Mouse (Mus musculus): Measurements from ENCODE around the gene Psmd1. TPM values are rescaled to one million over a fixed set of nuclear protein-coding genes. Genes with fewer than 3 reads are reported as not detected.

Psmd1 gene
- polyA plus RNA-seq, 1 experiment from 2014 or later: 86.2 TPM

DNA sequence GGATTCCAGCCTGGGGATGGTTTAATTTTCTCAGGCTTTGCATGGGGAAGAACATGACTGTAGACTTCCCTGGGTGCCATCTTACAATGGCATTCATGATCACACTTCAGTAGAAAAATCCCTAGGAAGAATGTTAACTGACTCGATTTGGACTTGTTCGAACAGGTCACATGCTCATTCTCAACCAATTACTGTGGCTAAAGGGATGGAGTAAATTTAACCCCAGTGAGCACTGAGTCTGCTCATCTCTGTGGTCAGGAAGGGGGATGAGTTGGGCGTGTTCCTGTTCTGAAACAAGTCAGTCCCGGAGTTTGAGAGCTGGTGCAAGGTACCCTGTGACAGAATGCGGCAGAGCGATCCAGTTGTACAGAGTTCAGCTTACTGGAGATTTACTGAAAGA lies 86.7 kb downstream of the Psmd1 start:
- 81% methylated on average over 6 of the region's 6 CpGs for WGBS
- no peak for DNase-seq (ENCODE audit: low spot score)
- H3K36me3 ChIP-seq (ENCODE audit: insufficient read depth, low read length): no peaks in the 10 kb centered on the region
- ATAC-seq: no peak
- H3K27ac ChIP-seq (ENCODE audit: low read length): no peak overlapping the region
- H3K4me3 ChIP-seq (ENCODE audit: low read depth, low read length): no peak overlapping the region
- H3K4me1 ChIP-seq (ENCODE audit: insufficient read depth, low read depth, low read length): peaks cover 4% of the 10 kb centered on the region; the same call in 1 of the 2 replicates
- no peaks in the 10 kb centered on the region for H3K27me3 ChIP-seq (replicated peaks; ENCODE audit: insufficient read depth, low read length)
- TF ChIP-seq CTCF (IDR thresholded peaks at IDR 0.05) (no peak), EP300 (IDR thresholded peaks at IDR 0.05) (no peak)
- H3K9ac ChIP-seq (replicated peaks; ENCODE audit: low read depth): no peak overlapping the region
- no peaks in the 10 kb centered on the region for H3K9me3 ChIP-seq (ENCODE audit: low read length)
- H3K4me2 ChIP-seq (replicated peaks; ENCODE audit: low read depth, low read length): no peak overlapping the region

DNA sequence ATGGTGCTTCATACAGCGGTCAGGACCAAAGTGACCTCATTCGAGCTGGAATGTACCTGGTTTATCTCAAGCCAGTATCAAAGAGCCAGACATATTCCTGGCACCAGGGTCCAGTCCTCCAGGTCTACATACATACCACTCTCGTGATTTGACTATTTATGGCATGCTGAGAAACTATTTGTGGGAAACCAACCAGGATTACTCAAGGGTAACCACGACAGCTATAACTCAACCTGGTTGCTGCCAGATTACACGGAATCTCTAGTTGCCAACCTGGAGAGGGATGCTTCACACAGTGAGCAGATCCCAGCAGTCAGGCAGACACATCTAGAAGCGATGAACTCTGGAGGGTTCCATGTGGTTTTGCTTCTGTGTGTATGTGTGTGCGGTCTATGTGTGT lies 87.2 kb downstream of the Psmd1 start:
- no peaks in the 10 kb centered on the region for H3K36me3 ChIP-seq (ENCODE audit: insufficient read depth, low read length)
- H3K9me3 ChIP-seq (ENCODE audit: low read length): no peaks in the 10 kb centered on the region
- WGBS: 79% methylated on average over 7 of the region's 7 CpGs
- ATAC-seq (no peak), DNase-seq (ENCODE audit: low spot score) (no peak)
- H3K27ac ChIP-seq (ENCODE audit: low read length): no peak overlapping the region
- H3K4me2 ChIP-seq (replicated peaks; ENCODE audit: low read depth, low read length): no peak overlapping the region
- TF ChIP-seq EP300 (IDR thresholded peaks at IDR 0.05) (no peak), CTCF (IDR thresholded peaks at IDR 0.05) (no peak)
- H3K4me1 ChIP-seq (ENCODE audit: insufficient read depth, low read depth, low read length): peaks cover 4% of the 10 kb centered on the region; the same call in 1 of the 2 replicates
- H3K27me3 ChIP-seq (replicated peaks; ENCODE audit: insufficient read depth, low read length): no peaks in the 10 kb centered on the region
- no peak overlapping the region for H3K9ac ChIP-seq (replicated peaks; ENCODE audit: low read depth)
- H3K4me3 ChIP-seq (ENCODE audit: low read depth, low read length): no peak overlapping the region

DNA sequence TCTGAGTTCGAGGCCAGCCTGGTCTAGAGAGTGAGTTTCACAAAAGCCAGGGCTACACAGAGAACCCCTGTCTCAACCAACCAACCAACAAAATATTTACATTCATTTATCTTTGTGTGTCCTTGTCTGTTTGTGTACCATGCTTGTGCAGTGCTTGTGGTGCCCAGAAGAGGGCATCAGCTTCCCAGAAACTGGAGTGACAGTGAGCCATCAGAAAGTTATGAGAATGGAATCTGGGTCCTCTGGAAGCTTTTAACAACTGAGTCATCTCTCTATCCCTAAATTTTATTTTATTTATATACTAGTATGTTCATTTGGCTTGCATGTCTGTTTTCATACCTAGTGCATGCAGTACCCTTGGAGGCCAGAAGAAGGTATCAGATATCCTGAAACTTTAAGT lies 88.4 kb downstream of the Psmd1 start:
- Histone ChIP-seq H3K4me3 (ENCODE audit: low read depth, low read length) (no peak overlapping the region), H3K27me3 (replicated peaks; ENCODE audit: insufficient read depth, low read length) (no peaks in the 10 kb centered on the region), H3K9me3 (ENCODE audit: low read length) (no peaks in the 10 kb centered on the region), H3K27ac (ENCODE audit: low read length) (no peak overlapping the region), H3K4me2 (replicated peaks; ENCODE audit: low read depth, low read length) (no peak overlapping the region), H3K4me1 (ENCODE audit: insufficient read depth, low read depth, low read length) (peaks cover 4% of the 10 kb centered on the region; the same call in 1 of the 2 replicates), H3K36me3 (ENCODE audit: insufficient read depth, low read length) (no peaks in the 10 kb centered on the region), H3K9ac (replicated peaks; ENCODE audit: low read depth) (no peak overlapping the region)
- 88% methylated on average over 1 of the region's 1 CpGs for WGBS
- DNase-seq (ENCODE audit: low spot score): peak; percentile 13
- no peak for ATAC-seq
- TF ChIP-seq EP300 (IDR thresholded peaks at IDR 0.05): no peak
- TF ChIP-seq CTCF (IDR thresholded peaks at IDR 0.05): peak; percentile 40

DNA sequence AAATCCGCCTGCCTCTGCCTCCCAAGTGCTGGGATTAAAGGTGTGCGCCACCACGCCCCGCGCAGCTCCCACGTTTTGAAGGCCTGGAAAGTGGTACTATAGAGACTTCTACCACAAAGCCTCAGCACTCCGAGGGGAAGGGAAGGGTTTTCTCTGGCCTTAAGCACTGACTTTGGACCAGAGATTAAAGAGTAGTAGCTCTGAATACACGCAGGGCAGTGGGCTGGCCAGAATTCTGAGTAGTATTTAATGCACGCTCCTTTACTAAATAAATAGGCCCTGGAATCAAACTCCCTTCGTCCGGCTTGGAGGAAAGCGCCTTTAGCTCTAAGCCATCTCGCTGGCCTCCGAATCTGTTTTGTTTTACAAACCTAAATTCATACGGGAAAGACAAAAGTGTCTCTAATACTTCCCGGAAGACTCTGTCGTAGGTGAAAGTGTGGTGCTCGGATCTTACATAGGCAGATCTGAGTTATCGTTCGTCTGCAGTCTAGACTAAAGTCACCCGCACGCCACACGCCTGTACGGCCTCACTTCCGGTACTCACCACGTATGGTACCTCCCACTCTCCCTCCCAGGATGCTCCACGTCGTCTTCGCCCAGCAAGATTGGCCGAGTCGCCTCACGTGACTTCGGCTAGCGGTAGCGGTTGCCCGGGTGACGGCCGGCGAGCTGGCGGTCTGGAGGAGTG lies 90.1 kb downstream of the Psmd1 start, which contains the start of gene Armc9:
Gene Armc9, plus strand, starts transcription at position 648 of the 691 bp plus-strand sequence.
- H3K4me2 ChIP-seq (replicated peaks; ENCODE audit: low read depth, low read length): peak within 1 kb of the TSS; percentile 78
- H3K27me3 ChIP-seq (replicated peaks; ENCODE audit: insufficient read depth, low read length): no peaks in the 10 kb centered on the region
- DNase-seq (ENCODE audit: low spot score) (peak; percentile 99), ATAC-seq (peak; percentile 100)
- peaks cover 4% of the 10 kb centered on the region; the same call in 1 of the 2 replicates for H3K4me1 ChIP-seq (ENCODE audit: insufficient read depth, low read depth, low read length)
- peak within 1 kb of the TSS; percentile 73 for H3K4me3 ChIP-seq (ENCODE audit: low read depth, low read length)
- H3K9ac ChIP-seq (replicated peaks; ENCODE audit: low read depth): peak within 1 kb of the TSS; percentile 49
- H3K36me3 ChIP-seq (ENCODE audit: insufficient read depth, low read length): no peaks in the 10 kb centered on the region
- WGBS: 3% methylated on average over 40 of the region's 40 CpGs
- H3K9me3 ChIP-seq (ENCODE audit: low read length): no peaks in the 10 kb centered on the region
- TF ChIP-seq CTCF (IDR thresholded peaks at IDR 0.05): no peak
- TF ChIP-seq EP300 (IDR thresholded peaks at IDR 0.05): no peak
- H3K27ac ChIP-seq (ENCODE audit: low read length): peak within 1 kb of the TSS; percentile 69

DNA sequence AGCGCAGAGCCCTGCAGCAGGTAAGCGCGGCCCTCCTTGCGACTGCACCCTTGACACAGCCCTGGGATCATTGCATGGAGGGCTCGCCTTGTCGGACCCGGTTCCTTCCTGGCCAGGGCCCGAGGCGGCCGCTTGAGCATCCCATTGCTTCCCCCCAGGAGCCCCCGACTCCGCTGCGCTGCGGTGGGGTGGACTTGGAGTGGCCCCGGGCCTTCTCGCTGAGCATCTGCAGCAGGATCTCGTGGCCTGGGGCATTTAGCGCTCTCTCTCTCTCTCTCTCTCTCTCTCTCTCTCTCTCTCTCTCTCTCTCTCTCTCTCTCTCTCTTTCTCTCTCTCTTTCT lies 90.6 kb downstream of the Psmd1 start:
- ATAC-seq (no peak; the same call in 1 of the 2 replicates), DNase-seq (ENCODE audit: low spot score) (no peak)
- H3K9ac ChIP-seq (replicated peaks; ENCODE audit: low read depth): peak overlapping the region; percentile 46
- H3K4me2 ChIP-seq (replicated peaks; ENCODE audit: low read depth, low read length): peak overlapping the region; percentile 78
- WGBS: 0% methylated on average over 18 of the region's 18 CpGs
- H3K9me3 ChIP-seq (ENCODE audit: low read length): no peaks in the 10 kb centered on the region
- H3K36me3 ChIP-seq (ENCODE audit: insufficient read depth, low read length): no peaks in the 10 kb centered on the region
- no peaks in the 10 kb centered on the region for H3K27me3 ChIP-seq (replicated peaks; ENCODE audit: insufficient read depth, low read length)
- H3K27ac ChIP-seq (ENCODE audit: low read length): no peak overlapping the region
- H3K4me3 ChIP-seq (ENCODE audit: low read depth, low read length): peak overlapping the region; percentile 73
- H3K4me1 ChIP-seq (ENCODE audit: insufficient read depth, low read depth, low read length): peaks cover 4% of the 10 kb centered on the region; the same call in 1 of the 2 replicates
- no peak for TF ChIP-seq CTCF (IDR thresholded peaks at IDR 0.05)
- TF ChIP-seq EP300 (IDR thresholded peaks at IDR 0.05): no peak

DNA sequence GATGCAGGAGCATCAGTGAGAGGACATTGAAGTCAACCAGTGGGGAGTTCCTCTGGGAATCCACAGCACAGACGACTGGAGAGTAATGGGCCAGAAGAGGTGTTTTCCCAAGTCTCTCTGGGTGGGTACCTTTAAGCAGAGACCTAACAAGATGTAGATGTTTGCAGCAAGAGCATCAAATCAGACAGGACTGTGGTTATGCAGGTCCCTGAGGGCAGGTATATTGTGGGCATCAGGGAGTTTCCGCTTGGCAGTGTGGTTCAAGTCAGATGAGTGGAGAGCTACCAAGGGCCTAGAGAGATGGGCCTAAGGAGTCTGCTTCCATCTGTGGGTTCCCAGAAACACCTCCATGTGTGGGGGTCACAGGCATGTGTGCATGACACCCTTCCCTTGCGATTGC lies 91.9 kb downstream of the Psmd1 start:
- H3K9ac ChIP-seq (replicated peaks; ENCODE audit: low read depth): no peak overlapping the region
- WGBS: 75% methylated on average over 3 of the region's 3 CpGs
- no peak for ATAC-seq

More for the DNA sequence above, 91.9 kb downstream of the Psmd1 start:
- TF ChIP-seq CTCF (IDR thresholded peaks at IDR 0.05): no peak
- TF ChIP-seq EP300 (IDR thresholded peaks at IDR 0.05): no peak
- DNase-seq (ENCODE audit: low spot score): no peak
- Histone ChIP-seq H3K36me3 (ENCODE audit: insufficient read depth, low read length) (no peaks in the 10 kb centered on the region; the same call in 1 of the 2 replicates), H3K4me3 (ENCODE audit: low read depth, low read length) (no peak overlapping the region), H3K9me3 (ENCODE audit: low read length) (no peaks in the 10 kb centered on the region), H3K27ac (ENCODE audit: low read length) (no peak overlapping the region), H3K4me2 (replicated peaks; ENCODE audit: low read depth, low read length) (no peak overlapping the region), H3K4me1 (ENCODE audit: insufficient read depth, low read depth, low read length) (peaks cover 4% of the 10 kb centered on the region; the same call in 1 of the 2 replicates), H3K27me3 (replicated peaks; ENCODE audit: insufficient read depth, low read length) (no peaks in the 10 kb centered on the region)

Measured in lung, postnatal 0 days (tissue).